Comparison of ENCODE assay signal across 8 mouse cellular contexts in the genomic region with DNA sequence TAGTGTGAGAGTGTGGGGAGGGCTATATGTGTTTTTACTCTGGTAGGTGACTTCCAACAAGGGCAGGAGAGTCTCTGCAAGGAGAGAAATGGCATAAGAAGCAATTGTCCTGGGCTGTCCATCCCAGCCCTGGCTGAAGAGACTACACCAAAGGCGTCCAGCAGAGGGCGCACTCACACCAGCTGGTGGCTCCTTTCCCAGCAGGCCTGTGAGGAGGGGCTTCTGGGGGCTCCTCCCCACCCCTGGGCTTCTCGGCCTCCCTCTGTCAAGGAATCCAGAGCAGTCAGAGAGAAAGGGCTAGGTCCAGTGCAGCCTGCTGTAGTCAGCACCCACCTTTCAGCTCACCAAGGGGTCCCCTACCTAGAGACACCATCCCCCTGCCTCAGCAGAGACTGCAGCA.
A peak's percentile ranks its signal among the peaks of the same experiment; 100 is the strongest.
DNase-seq lines count a peak whose midpoint lies in the region; ATAC-seq lines count a peak whose summit lies in the region.

No protein-coding gene starts in this region.

- H3K9me3 ChIP-seq in forebrain, embryonic 15.5 days = no peaks in the 10 kb centered on the region
- H3K9me3 ChIP-seq in neural tube, embryonic 15.5 days (replicated peaks) = no peaks in the 10 kb centered on the region

- peaks cover 38% of the 10 kb centered on the region for H3K4me1 ChIP-seq in forebrain, embryonic 15.5 days
- peaks cover 80% of the 10 kb centered on the region for H3K4me1 ChIP-seq in neural tube, embryonic 15.5 days

- H3K9ac ChIP-seq in forebrain, embryonic 15.5 days (replicated peaks) = no peak overlapping the region
- H3K9ac ChIP-seq in neural tube, embryonic 15.5 days (replicated peaks) = no peak overlapping the region

- H3K4me3 ChIP-seq in forebrain, embryonic 15.5 days = no peak overlapping the region
- no peak overlapping the region for H3K4me3 ChIP-seq in neural tube, embryonic 15.5 days (replicated peaks)

- no peak overlapping the region for H3K4me2 ChIP-seq in forebrain, embryonic 15.5 days (replicated peaks)
- H3K4me2 ChIP-seq in neural tube, embryonic 15.5 days = no peak overlapping the region; the same call in 1 of the 2 replicates

- no peaks in the 10 kb centered on the region for H3K36me3 ChIP-seq in forebrain, embryonic 15.5 days
- no peaks in the 10 kb centered on the region for H3K36me3 ChIP-seq in neural tube, embryonic 15.5 days

- peak; percentile 36 to 62 for DNase-seq in layer of hippocampus, adult 18-20 months (ENCODE audit: low spot score in 2 of 2)
- DNase-seq in layer of hippocampus, adult 9-10 months (ENCODE audit: low spot score) = no peak
- peak; percentile 17 for DNase-seq in Muller cell, postnatal 12 days (ENCODE audit: inconsistent ontology term)
- peak; percentile 72 to 82 for DNase-seq in cerebellum, adult 18-20 months
- DNase-seq in left cerebral cortex, postnatal 10 days (ENCODE audit: extremely low spot score in 1 of 2, low spot score in 2 of 2) = peak; percentile 46 to 76
- no peak for DNase-seq in yolk sac, embryonic 10.5 days (ENCODE audit: low spot score)

- intact Hi-C loops in left cerebral cortex, postnatal 10 days (cut with DNase I) = loop anchor here (5.0 kb wide), 1 partner anchor 164 kb away; no protein-coding TSS in a partner anchor

- WGBS in forebrain, embryonic 15.5 days = 0% methylated on average over 3 of the region's 3 CpGs
- WGBS in neural tube, embryonic 15.5 days = 0% methylated on average over 3 of the region's 3 CpGs

- no peak overlapping the region for H3K27ac ChIP-seq in forebrain, embryonic 15.5 days (replicated peaks)
- peak overlapping the region; percentile 56 for H3K27ac ChIP-seq in neural tube, embryonic 15.5 days (replicated peaks)

- peaks cover 46% of the 10 kb centered on the region for H3K27me3 ChIP-seq in forebrain, embryonic 15.5 days
- H3K27me3 ChIP-seq in neural tube, embryonic 15.5 days (replicated peaks) = peaks cover 43% of the 10 kb centered on the region

- peak; percentile 36 for ATAC-seq in forebrain, embryonic 15.5 days (replicated peaks)
- ATAC-seq in neural tube, embryonic 15.5 days (ENCODE audit: low FRiP score) = peak; percentile 45; the same call in 1 of the 2 replicates

Comparison
In these comparisons a context has a peak if more than half of its experiments do, and no peak if none do; other contexts are left out.
1. DNase-seq: peak in layer of hippocampus, adult 18-20 months (2 of 2), Muller cell, postnatal 12 days (single experiment), cerebellum, adult 18-20 months (2 of 2) and left cerebral cortex, postnatal 10 days (2 of 2); none in layer of hippocampus, adult 9-10 months (single experiment) and yolk sac, embryonic 10.5 days (single experiment).